Mouse (Mus musculus): ENCODE data around the gene Syt12. TPM values are rescaled to one million over a fixed set of nuclear protein-coding genes. Genes with fewer than 3 reads are reported as not detected.
A peak's percentile ranks its signal among the peaks of the same experiment; 100 is the strongest.

Syt12 gene
- total and polyA plus RNA-seq, 2 experiments from 2014 or later = 2.9 to 13.0 TPM

DNA sequence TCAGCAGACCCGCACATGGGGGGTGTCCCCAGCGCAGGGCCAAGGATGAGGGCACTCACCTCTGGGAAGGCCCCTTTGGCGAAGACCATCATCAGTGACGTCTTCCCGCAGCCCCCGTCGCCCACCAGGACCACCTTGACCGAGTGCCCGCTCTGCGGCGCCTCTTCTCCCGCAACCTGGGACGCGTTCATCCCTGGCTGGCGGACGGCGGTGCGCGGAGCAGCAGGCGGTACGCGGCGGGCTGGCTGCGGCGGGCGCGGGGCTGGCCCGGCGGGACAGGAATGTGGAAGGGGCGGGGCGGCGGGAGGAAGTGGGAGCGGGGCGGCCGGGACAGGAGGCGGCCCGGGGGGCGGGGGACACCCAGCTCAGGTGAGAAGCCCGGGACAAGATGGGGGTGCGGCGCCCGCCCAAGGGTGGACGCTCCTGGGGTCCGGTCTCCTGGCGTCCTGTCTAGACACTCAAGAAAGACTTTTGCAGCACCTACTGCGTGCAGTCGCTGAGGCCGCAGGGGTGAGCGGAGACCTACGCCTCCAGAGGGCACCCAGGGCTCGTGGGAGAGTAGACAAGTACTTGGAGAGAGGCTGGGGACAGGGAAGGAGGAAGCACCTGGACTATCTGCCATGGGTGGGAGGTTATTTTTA is 38.0 kb downstream of the Syt12 start, which contains the start of gene Rhod:
TSS of gene Rhod (minus strand) at position 272 of the 641 bp plus-strand sequence.
- H3K4me3 ChIP-seq (ENCODE audit: low read depth, low read length) = peak within 1 kb of the TSS; percentile 41
- WGBS = 0% methylated on average over 47 of the region's 51 CpGs
- TF ChIP-seq CTCF (IDR thresholded peaks at IDR 0.05; ENCODE audit: low read depth) = no peak
- ATAC-seq = no peak
- no peak within 1 kb of the TSS for H3K27ac ChIP-seq (ENCODE audit: low read depth, low read length)
- no peaks in the 10 kb centered on the region for H3K36me3 ChIP-seq (ENCODE audit: insufficient read depth)
- no peaks in the 10 kb centered on the region for H3K9me3 ChIP-seq (ENCODE audit: low read length)
- H3K27me3 ChIP-seq (ENCODE audit: insufficient read depth, low read length) = peaks cover 9% of the 10 kb centered on the region; the same call in 1 of the 2 replicates
- H3K4me2 ChIP-seq (ENCODE audit: low read depth) = peak within 1 kb of the TSS; percentile 86
- peak; percentile 5 for DNase-seq
- H3K4me1 ChIP-seq (ENCODE audit: insufficient read depth) = no peaks in the 10 kb centered on the region
- H3K9ac ChIP-seq = peak within 1 kb of the TSS; percentile 33; the same call in 1 of the 2 replicates

DNA sequence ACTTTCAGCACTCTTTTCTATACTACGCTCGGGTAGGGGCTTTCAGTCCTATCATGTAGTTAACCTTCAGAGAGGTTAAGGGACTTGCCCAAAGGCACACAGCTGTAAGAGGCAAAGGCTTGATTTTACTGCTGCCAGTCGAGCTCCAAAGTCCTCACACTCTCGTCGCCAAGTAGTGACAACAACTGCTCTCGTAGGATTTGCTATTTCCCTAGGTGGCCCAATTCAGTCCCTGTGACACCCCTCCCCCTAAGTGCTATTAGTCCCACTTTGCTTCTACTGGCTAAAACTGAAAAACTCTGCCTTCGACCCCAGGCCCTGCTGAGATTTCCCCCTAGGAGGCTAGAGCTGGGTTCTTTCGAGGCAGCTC is 38.5 kb downstream of the Syt12 start:
- 8% methylated on average over 8 of the region's 8 CpGs for WGBS
- DNase-seq = no peak
- Histone ChIP-seq H3K4me1 (ENCODE audit: insufficient read depth) (no peaks in the 10 kb centered on the region), H3K9ac (peak overlapping the region; percentile 33; the same call in 1 of the 2 replicates), H3K4me2 (ENCODE audit: low read depth) (peak overlapping the region; percentile 86), H3K27ac (ENCODE audit: low read depth, low read length) (no peak overlapping the region), H3K4me3 (ENCODE audit: low read depth, low read length) (peak overlapping the region; percentile 41), H3K36me3 (ENCODE audit: insufficient read depth) (no peaks in the 10 kb centered on the region), H3K27me3 (ENCODE audit: insufficient read depth, low read length) (peaks cover 9% of the 10 kb centered on the region; the same call in 1 of the 2 replicates), H3K9me3 (ENCODE audit: low read length) (no peaks in the 10 kb centered on the region)
- no peak for TF ChIP-seq CTCF (IDR thresholded peaks at IDR 0.05; ENCODE audit: low read depth)
- ATAC-seq = no peak

DNA sequence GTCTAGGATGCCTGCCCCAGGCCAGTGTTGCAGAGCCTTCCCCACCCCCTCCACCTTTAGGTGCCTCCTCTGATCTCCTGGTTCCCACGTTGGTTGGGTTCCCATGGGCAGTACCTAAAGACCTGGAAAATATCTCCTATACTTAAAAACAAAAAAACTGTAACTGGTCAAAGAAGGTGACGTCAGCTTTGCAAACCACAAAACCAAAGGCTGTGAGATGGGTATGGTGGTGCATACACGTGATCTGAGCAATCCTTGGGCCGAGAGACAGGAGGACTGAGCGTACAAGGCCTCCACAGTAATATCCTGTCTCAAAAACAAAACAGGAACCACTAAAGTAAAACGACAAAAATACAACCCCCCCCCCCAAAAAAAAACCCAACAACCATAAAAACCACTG is 39.4 kb downstream of the Syt12 start:
- H3K27me3 ChIP-seq (ENCODE audit: insufficient read depth, low read length) = peaks cover 9% of the 10 kb centered on the region; the same call in 1 of the 2 replicates
- H3K9me3 ChIP-seq (ENCODE audit: low read length) = no peaks in the 10 kb centered on the region
- H3K27ac ChIP-seq (ENCODE audit: low read depth, low read length) = no peak overlapping the region
- H3K4me3 ChIP-seq (ENCODE audit: low read depth, low read length) = no peak overlapping the region
- H3K4me1 ChIP-seq (ENCODE audit: insufficient read depth) = no peaks in the 10 kb centered on the region
- no peak overlapping the region for H3K9ac ChIP-seq
- no peak for DNase-seq
- ATAC-seq = no peak
- WGBS = 76% methylated on average over 6 of the region's 6 CpGs
- no peaks in the 10 kb centered on the region for H3K36me3 ChIP-seq (ENCODE audit: insufficient read depth)
- no peak overlapping the region for H3K4me2 ChIP-seq (ENCODE audit: low read depth)
- no peak for TF ChIP-seq CTCF (IDR thresholded peaks at IDR 0.05; ENCODE audit: low read depth)

DNA sequence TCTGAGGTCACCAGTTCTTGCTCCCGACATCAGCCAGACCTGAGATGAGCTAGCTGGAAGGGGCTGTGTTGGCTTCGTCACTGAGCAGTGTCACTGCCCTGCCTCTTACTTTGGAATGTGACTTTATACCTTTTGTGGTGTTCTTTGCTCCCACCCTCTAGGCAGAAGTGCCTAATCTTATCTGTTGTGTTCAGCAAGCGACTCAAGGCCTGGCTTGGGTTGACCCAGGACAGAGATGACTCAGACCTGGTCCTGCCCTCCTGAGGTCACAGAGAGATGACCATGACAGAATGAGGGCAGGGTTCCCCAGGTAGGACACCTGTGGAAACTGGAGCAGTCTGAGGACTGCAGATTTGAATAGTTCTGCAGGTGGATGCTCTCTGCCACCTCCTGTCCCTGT is 41.0 kb downstream of the Syt12 start:
- no peak for DNase-seq
- ATAC-seq = no peak
- Histone ChIP-seq H3K4me1 (ENCODE audit: insufficient read depth) (no peaks in the 10 kb centered on the region), H3K27me3 (ENCODE audit: insufficient read depth, low read length) (peaks cover 9% of the 10 kb centered on the region; the same call in 1 of the 2 replicates), H3K9me3 (ENCODE audit: low read length) (no peaks in the 10 kb centered on the region), H3K9ac (no peak overlapping the region), H3K4me3 (ENCODE audit: low read depth, low read length) (no peak overlapping the region), H3K36me3 (ENCODE audit: insufficient read depth) (no peaks in the 10 kb centered on the region), H3K4me2 (ENCODE audit: low read depth) (no peak overlapping the region), H3K27ac (ENCODE audit: low read depth, low read length) (no peak overlapping the region)
- WGBS = 88% methylated on average over 3 of the region's 3 CpGs
- no peak for TF ChIP-seq CTCF (IDR thresholded peaks at IDR 0.05; ENCODE audit: low read depth)

DNA sequence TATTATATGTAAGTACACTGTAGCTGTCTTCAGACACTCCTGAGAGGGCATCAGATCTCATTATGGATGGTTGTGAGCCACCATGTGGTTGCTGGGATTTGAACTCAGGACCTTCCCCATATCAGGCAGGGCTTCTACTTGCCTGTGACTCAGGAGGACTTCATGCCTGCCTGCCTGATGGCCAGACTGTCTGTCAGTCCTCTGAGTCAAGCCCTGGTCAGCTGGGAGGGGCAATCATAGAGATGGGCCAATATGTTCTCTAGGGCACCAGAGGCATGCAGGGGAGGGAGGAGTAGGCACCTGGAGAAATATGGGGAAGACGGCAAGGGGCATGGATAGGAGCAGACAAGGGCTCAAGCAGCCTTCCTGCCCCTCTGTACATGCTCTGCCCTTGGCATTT is 42.2 kb downstream of the Syt12 start:
- Histone ChIP-seq H3K4me1 (ENCODE audit: insufficient read depth) (no peaks in the 10 kb centered on the region), H3K9ac (no peak overlapping the region), H3K4me2 (ENCODE audit: low read depth) (no peak overlapping the region), H3K9me3 (ENCODE audit: low read length) (no peaks in the 10 kb centered on the region), H3K27ac (ENCODE audit: low read depth, low read length) (no peak overlapping the region), H3K4me3 (ENCODE audit: low read depth, low read length) (no peak overlapping the region), H3K27me3 (ENCODE audit: insufficient read depth, low read length) (no peaks in the 10 kb centered on the region), H3K36me3 (ENCODE audit: insufficient read depth) (no peaks in the 10 kb centered on the region)
- ATAC-seq (no peak), DNase-seq (no peak)
- TF ChIP-seq CTCF (IDR thresholded peaks at IDR 0.05; ENCODE audit: low read depth) = no peak
- WGBS = 88% methylated on average over 1 of the region's 1 CpGs

DNA sequence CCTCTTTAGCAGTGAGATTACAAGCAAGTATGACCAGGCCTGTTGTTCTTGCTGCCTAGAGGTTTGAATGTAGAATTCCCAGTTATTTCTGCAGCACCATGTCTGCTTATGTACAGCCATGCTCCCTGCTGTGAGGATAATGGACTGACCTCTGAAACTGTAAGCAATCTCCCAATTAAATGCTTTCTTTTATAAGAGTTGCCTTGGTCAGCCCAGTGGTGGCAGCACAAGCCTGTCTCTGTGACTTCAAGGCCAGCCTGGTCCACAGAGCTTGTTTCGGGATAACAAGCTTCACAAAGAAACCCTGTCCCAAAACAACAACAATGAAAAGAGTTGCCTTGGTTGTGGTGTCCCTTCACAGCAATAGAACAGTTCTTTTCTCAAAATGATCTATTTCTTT is 43.5 kb downstream of the Syt12 start:
- Histone ChIP-seq H3K27me3 (ENCODE audit: insufficient read depth, low read length) (no peaks in the 10 kb centered on the region), H3K4me2 (ENCODE audit: low read depth) (no peak overlapping the region), H3K9ac (no peak overlapping the region), H3K4me1 (ENCODE audit: insufficient read depth) (no peaks in the 10 kb centered on the region), H3K9me3 (ENCODE audit: low read length) (no peaks in the 10 kb centered on the region), H3K4me3 (ENCODE audit: low read depth, low read length) (no peak overlapping the region), H3K27ac (ENCODE audit: low read depth, low read length) (no peak overlapping the region), H3K36me3 (ENCODE audit: insufficient read depth) (no peaks in the 10 kb centered on the region)
- ATAC-seq = no peak
- DNase-seq = no peak
- no peak for TF ChIP-seq CTCF (IDR thresholded peaks at IDR 0.05; ENCODE audit: low read depth)
- 58% methylated on average over 1 of the region's 1 CpGs for WGBS

DNA sequence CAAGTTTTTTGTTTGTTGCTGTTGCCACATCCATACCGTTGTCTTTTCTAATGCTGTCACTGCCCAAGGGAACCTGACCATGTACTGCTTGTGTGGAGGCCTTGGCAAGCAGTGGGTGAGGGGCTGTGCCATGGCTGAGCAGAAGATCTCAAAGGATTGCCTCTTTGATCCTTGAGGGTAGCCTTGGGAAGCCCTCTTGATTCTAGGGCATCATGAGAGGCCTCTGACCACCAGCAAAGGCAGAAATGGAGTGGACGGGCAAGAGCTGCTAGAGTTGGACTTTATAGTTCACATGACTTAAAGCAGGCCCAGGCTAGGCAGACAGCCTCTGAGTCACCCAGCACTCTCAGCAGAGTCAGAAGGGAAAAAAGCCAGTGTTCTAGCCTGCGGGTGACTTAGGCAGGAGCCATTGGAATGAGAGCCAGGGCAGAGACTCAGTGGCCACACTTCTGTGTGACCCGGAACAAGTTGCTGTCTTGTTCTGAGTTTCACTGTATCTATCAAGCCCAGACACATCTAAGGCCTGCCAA is 47.1 kb downstream of the Syt12 start:
- no peak for ATAC-seq
- TF ChIP-seq CTCF (IDR thresholded peaks at IDR 0.05; ENCODE audit: low read depth) = no peak

More for the DNA sequence above, 47.1 kb downstream of the Syt12 start:
- Histone ChIP-seq H3K9me3 (ENCODE audit: low read length) (no peaks in the 10 kb centered on the region), H3K27me3 (ENCODE audit: insufficient read depth, low read length) (no peaks in the 10 kb centered on the region), H3K4me3 (ENCODE audit: low read depth, low read length) (no peak overlapping the region), H3K27ac (ENCODE audit: low read depth, low read length) (no peak overlapping the region), H3K4me2 (ENCODE audit: low read depth) (no peak overlapping the region), H3K4me1 (ENCODE audit: insufficient read depth) (no peaks in the 10 kb centered on the region), H3K9ac (no peak overlapping the region), H3K36me3 (ENCODE audit: insufficient read depth) (no peaks in the 10 kb centered on the region)
- WGBS = 95% methylated on average over 4 of the region's 4 CpGs
- DNase-seq = no peak

All from forebrain, postnatal 0 days (tissue).